Comparison of ENCODE assay signal across 19 mouse cellular contexts in genomic region chr2:158696451-158696850, GRCm38 (mm10). TPM values are rescaled to one million over a fixed set of nuclear protein-coding genes. Genes with fewer than 3 reads are reported as not detected.
DNase-seq lines count a peak whose midpoint lies in the region; ATAC-seq and TF ChIP-seq lines count a peak whose summit lies in the region.
"Had no signal": no experiment of that assay in that cellular context is flagged by ENCODE, and none has a peak within 500 bp of the region (broad histone marks: within the 10 kb centered on the region; RNA-seq: fewer than 3 reads in every experiment).

No protein-coding gene starts in this region.

- ATAC-seq in lung, embryonic 14.5 days (ENCODE audit: insufficient read depth), result peak; percentile 56; the same call in 1 of the 2 replicates
- ATAC-seq: activated CD4-positive, CD25-positive, alpha-beta regulatory T cell, adult 4 months; forebrain, embryonic 16.5 days; Patski had no signal

- no peaks in the 10 kb centered on the region for H3K9me3 ChIP-seq in lung, embryonic 14.5 days (ENCODE audit: low read depth, low read length)
- H3K9me3 ChIP-seq: embryonic facial prominence, embryonic 13.5 days; forebrain, embryonic 12.5 days; heart, embryonic 12.5 days; hindbrain, embryonic 12.5 days had no signal

- TF ChIP-seq CTCF in heart, adult 2 months (IDR thresholded peaks at IDR 0.05), result no peak
- TF ChIP-seq CTCF in lung, embryonic 14.5 days (IDR thresholded peaks at IDR 0.05; ENCODE audit: low read depth), result no peak

- 56% methylated on average over 6 of the region's 6 CpGs for WGBS in heart, adult 2 months
- WGBS in lung, embryonic 14.5 days, result 76% methylated on average over 6 of the region's 6 CpGs

- TF ChIP-seq EP300 in heart, adult 2 months (IDR thresholded peaks at IDR 0.05; ENCODE audit: insufficient read depth, low read depth, low read length), result no peak

- no peaks in the 10 kb centered on the region for H3K36me3 ChIP-seq in heart, adult 2 months (ENCODE audit: control insufficient read depth, insufficient read depth, low read length)
- H3K36me3 ChIP-seq in lung, embryonic 14.5 days (ENCODE audit: insufficient read depth), result no peaks in the 10 kb centered on the region
- H3K36me3 ChIP-seq: embryonic facial prominence, embryonic 13.5 days; forebrain, embryonic 12.5 days; heart, embryonic 12.5 days; hindbrain, embryonic 12.5 days had no signal

- intact Hi-C loops in heart, adult 2 months (cut with DNase I), result loop anchor here (2.0 to 5.0 kb wide), 2 partner anchors 24 to 36 kb away; no protein-coding TSS in a partner anchor

- no peak for DNase-seq in heart, adult 2 months
- no peak for DNase-seq in heart, postnatal 4 days
- DNase-seq in lung, embryonic 14.5 days, result peak; percentile 46
- DNase-seq in lung, postnatal 14 days, result no peak
- DNase-seq in lung, postnatal 36 days, result peak; percentile 61
- DNase-seq: adrenal gland, postnatal 14 days; cerebellum, adult 18-20 months; cerebellum, adult 9-11 months; cerebellum, postnatal 36 days; gastrocnemius, postnatal 14 days had no signal

- H3K4me1 ChIP-seq in heart, adult 2 months (ENCODE audit: control insufficient read depth, insufficient read depth, low read length), result peaks cover 9% of the 10 kb centered on the region
- no peaks in the 10 kb centered on the region for H3K4me1 ChIP-seq in lung, embryonic 14.5 days (ENCODE audit: insufficient read depth)
- peaks cover 14% of the 10 kb centered on the region for H3K4me1 ChIP-seq in brown adipose tissue, adult 24 weeks (ENCODE audit: control insufficient read depth, insufficient read depth, insufficient read length, low read length)
- H3K4me1 ChIP-seq: embryonic facial prominence, embryonic 13.5 days had no signal

- no peaks in the 10 kb centered on the region for H3K27me3 ChIP-seq in heart, adult 2 months (ENCODE audit: control insufficient read depth, insufficient read depth, low read length)
- no peaks in the 10 kb centered on the region for H3K27me3 ChIP-seq in lung, embryonic 14.5 days (ENCODE audit: insufficient read depth, low read length)
- H3K27me3 ChIP-seq: CH12.LX; embryonic facial prominence, embryonic 13.5 days; heart, embryonic 12.5 days; hindbrain, embryonic 12.5 days had no signal

- no peaks in the 10 kb centered on the region for H3K79me2 ChIP-seq in heart, adult 2 months (replicated peaks; ENCODE audit: control insufficient read depth, insufficient read depth, low read length)

- H3K27ac ChIP-seq in heart, adult 2 months, result peak overlapping the region; percentile 75
- H3K27ac ChIP-seq in lung, embryonic 14.5 days (ENCODE audit: low read depth), result no peak overlapping the region
- H3K27ac ChIP-seq in brown adipose tissue, adult 24 weeks (replicated peaks; ENCODE audit: low read depth, low read length), result peak overlapping the region; percentile 55; the same call in 1 of the 2 replicates
- H3K27ac ChIP-seq: embryonic facial prominence, embryonic 13.5 days; forebrain, embryonic 12.5 days; hindbrain, embryonic 12.5 days had no signal

- H3K4me3 ChIP-seq in heart, adult 2 months, result no peak overlapping the region
- H3K4me3 ChIP-seq in lung, embryonic 14.5 days (ENCODE audit: low read depth, low read length), result no peak overlapping the region
- no peak overlapping the region for H3K4me3 ChIP-seq in brown adipose tissue, adult 24 weeks (ENCODE audit: insufficient read depth, low read depth, low read length)
- H3K4me3 ChIP-seq: embryonic facial prominence, embryonic 13.5 days; forebrain, embryonic 12.5 days; heart, embryonic 12.5 days; hindbrain, embryonic 12.5 days had no signal

- no peak overlapping the region for H3K9ac ChIP-seq in heart, adult 2 months (ENCODE audit: low read depth, low read length)
- no peak overlapping the region for H3K9ac ChIP-seq in lung, embryonic 14.5 days
- H3K9ac ChIP-seq: embryonic facial prominence, embryonic 13.5 days; forebrain, embryonic 12.5 days; heart, embryonic 12.5 days; hindbrain, embryonic 12.5 days had no signal

- no peak for TF ChIP-seq POLR2A in heart, adult 2 months (IDR thresholded peaks at IDR 0.05; ENCODE audit: insufficient read depth, low read depth, low read length)

- no peak overlapping the region for H3K4me2 ChIP-seq in lung, embryonic 14.5 days
- H3K4me2 ChIP-seq: embryonic facial prominence, embryonic 13.5 days; forebrain, embryonic 12.5 days; heart, embryonic 12.5 days; hindbrain, embryonic 12.5 days had no signal

RNA-seq across cellular contexts. Expression of gene Ppp1r16b, which starts 31.3 kb away (rescaled TPM):
- total RNA-seq in heart, adult 2 months (2021), result 10 to 100 TPM; 10.4 to 12.3 TPM
- 3.3 and 5.3 TPM in 2 replicates for polyA plus RNA-seq in heart, adult 2 months (2012; rRNA removed)
- 10 to 100 TPM; 13.8 to 14.2 TPM for total RNA-seq in heart, postnatal 4 days (2021)
- 16.3 and 17.6 TPM in 2 replicates for polyA plus RNA-seq in lung, embryonic 14.5 days (2014; fragmentation: Nextera tagmentation; extraction: Ambion mirVana)
- 1.1 and 2.3 TPM in 2 replicates for polyA plus RNA-seq in brown adipose tissue, adult 24 weeks (2012; ENCODE audit: insufficient read depth, insufficient read length, missing spikeins)

Comparison
In these comparisons a context has a peak if more than half of its experiments do, and no peak if none do; other contexts are left out.
1. DNase-seq: peak in lung, embryonic 14.5 days (single experiment) and lung, postnatal 36 days (single experiment); none in heart, adult 2 months (0 of 2), heart, postnatal 4 days (single experiment) and lung, postnatal 14 days (single experiment).